22 mouse cellular contexts compared by ENCODE assay signal in the genomic region with DNA sequence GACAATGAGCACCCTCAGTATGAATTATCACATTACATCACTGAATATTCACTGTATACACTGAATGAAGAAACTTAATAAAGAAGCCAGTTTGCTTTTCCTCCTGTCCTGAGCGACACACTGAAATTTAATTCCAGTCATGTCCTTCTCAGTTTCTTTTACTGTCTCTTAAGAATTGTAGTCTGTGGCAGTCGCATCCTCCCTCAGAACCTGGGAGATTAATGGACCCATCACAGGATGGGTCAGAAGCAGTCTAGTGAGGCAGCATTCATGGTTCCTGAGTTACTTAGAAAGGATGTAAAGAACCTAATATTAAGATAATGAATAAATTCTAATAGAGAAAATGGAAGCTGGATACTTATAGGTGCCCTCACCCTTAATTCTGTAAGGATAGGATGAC.
A peak's percentile ranks its signal among the peaks of the same experiment; 100 is the strongest.
DNase-seq lines count a peak whose midpoint lies in the region; ATAC-seq and TF ChIP-seq lines count a peak whose summit lies in the region.
"Had no signal": no experiment of that assay in that cellular context is flagged by ENCODE, and none has a peak within 500 bp of the region (broad histone marks: within the 10 kb centered on the region; RNA-seq: fewer than 3 reads in every experiment).

No protein-coding gene starts in this region.

- H3K27me3 ChIP-seq in kidney, embryonic 14.5 days (ENCODE audit: control insufficient read depth, insufficient read depth, low read length): no peaks in the 10 kb centered on the region
- no peaks in the 10 kb centered on the region for H3K27me3 ChIP-seq in kidney, embryonic 15.5 days
- no peaks in the 10 kb centered on the region for H3K27me3 ChIP-seq in kidney, embryonic 16.5 days (ENCODE audit: insufficient read depth, low read length)
- H3K27me3 ChIP-seq in kidney, postnatal 0 days (ENCODE audit: insufficient read depth, low read length): no peaks in the 10 kb centered on the region
- H3K27me3 ChIP-seq: CH12.LX, Patski had no signal

- no peak overlapping the region for H3K4me3 ChIP-seq in kidney, embryonic 14.5 days (ENCODE audit: low read length)
- no peak overlapping the region for H3K4me3 ChIP-seq in kidney, embryonic 15.5 days (replicated peaks)
- no peak overlapping the region for H3K4me3 ChIP-seq in kidney, embryonic 16.5 days (ENCODE audit: low read length)
- no peak overlapping the region for H3K4me3 ChIP-seq in kidney, postnatal 0 days (replicated peaks; ENCODE audit: low read depth, low read length)

- H3K36me3 ChIP-seq in kidney, embryonic 14.5 days (ENCODE audit: control insufficient read depth, insufficient read depth, low read length): no peaks in the 10 kb centered on the region
- H3K36me3 ChIP-seq in kidney, embryonic 15.5 days: no peaks in the 10 kb centered on the region
- H3K36me3 ChIP-seq in kidney, embryonic 16.5 days (ENCODE audit: insufficient read depth, low read length): no peaks in the 10 kb centered on the region
- no peaks in the 10 kb centered on the region for H3K36me3 ChIP-seq in kidney, postnatal 0 days (ENCODE audit: insufficient read depth, low read length)
- H3K36me3 ChIP-seq: G1E had no signal

- H3K27ac ChIP-seq in kidney, embryonic 14.5 days (ENCODE audit: low read depth, low read length): no peak overlapping the region
- no peak overlapping the region for H3K27ac ChIP-seq in kidney, embryonic 15.5 days
- H3K27ac ChIP-seq in kidney, embryonic 16.5 days (ENCODE audit: low read length): no peak overlapping the region
- no peak overlapping the region for H3K27ac ChIP-seq in kidney, postnatal 0 days

- H3K9me3 ChIP-seq in kidney, embryonic 14.5 days (ENCODE audit: control insufficient read depth, low read length): no peaks in the 10 kb centered on the region
- H3K9me3 ChIP-seq in kidney, embryonic 15.5 days (replicated peaks): no peaks in the 10 kb centered on the region
- H3K9me3 ChIP-seq in kidney, embryonic 16.5 days (ENCODE audit: low read length): no peaks in the 10 kb centered on the region
- no peaks in the 10 kb centered on the region for H3K9me3 ChIP-seq in kidney, postnatal 0 days (replicated peaks; ENCODE audit: low read length)
- H3K9me3 ChIP-seq: G1E had no signal

- H3K9ac ChIP-seq in kidney, embryonic 14.5 days (ENCODE audit: low read depth, low read length): no peak overlapping the region
- H3K9ac ChIP-seq in kidney, embryonic 15.5 days: no peak overlapping the region
- H3K9ac ChIP-seq in kidney, embryonic 16.5 days (replicated peaks; ENCODE audit: low read length): no peak overlapping the region
- no peak overlapping the region for H3K9ac ChIP-seq in kidney, postnatal 0 days (ENCODE audit: low read depth, low read length)

- ATAC-seq in kidney, embryonic 14.5 days (ENCODE audit: low FRiP score, low TSS enrichment): peak; percentile 77
- ATAC-seq in kidney, embryonic 15.5 days (replicated peaks; ENCODE audit: low FRiP score): peak; percentile 74
- ATAC-seq in kidney, embryonic 16.5 days (ENCODE audit: low FRiP score, low TSS enrichment): peak; percentile 58; the same call in 1 of the 2 replicates
- ATAC-seq in kidney, postnatal 0 days (replicated peaks; ENCODE audit: low FRiP score, low read depth): no peak
- ATAC-seq: activated CD4-positive, CD25-positive, alpha-beta regulatory T cell, adult 4 months; CD4-positive, CD25-positive, alpha-beta regulatory T cell, adult 4 months; Patski had no signal

- H3K4me1 ChIP-seq in kidney, embryonic 14.5 days (ENCODE audit: control insufficient read depth, insufficient read depth, low read length): no peaks in the 10 kb centered on the region
- H3K4me1 ChIP-seq in kidney, embryonic 15.5 days: peaks cover 5% of the 10 kb centered on the region; the same call in 1 of the 2 replicates
- H3K4me1 ChIP-seq in kidney, embryonic 16.5 days (ENCODE audit: insufficient read depth, low read length): no peaks in the 10 kb centered on the region
- H3K4me1 ChIP-seq in kidney, postnatal 0 days (replicated peaks; ENCODE audit: insufficient read depth, low read length): no peaks in the 10 kb centered on the region

- H3K4me2 ChIP-seq in kidney, embryonic 14.5 days (replicated peaks; ENCODE audit: low read depth, low read length): no peak overlapping the region
- H3K4me2 ChIP-seq in kidney, embryonic 15.5 days: no peak overlapping the region
- H3K4me2 ChIP-seq in kidney, embryonic 16.5 days (replicated peaks; ENCODE audit: low read depth, low read length): no peak overlapping the region
- H3K4me2 ChIP-seq in kidney, postnatal 0 days (ENCODE audit: low read length): no peak overlapping the region

- 39% methylated on average over 2 of the region's 2 CpGs for WGBS in kidney, embryonic 14.5 days
- 36% methylated on average over 2 of the region's 2 CpGs for WGBS in kidney, embryonic 15.5 days
- WGBS in kidney, embryonic 16.5 days: 33% methylated on average over 2 of the region's 2 CpGs
- 37% methylated on average over 2 of the region's 2 CpGs for WGBS in kidney, postnatal 0 days

- no peak for TF ChIP-seq CTCF in kidney, postnatal 0 days (IDR thresholded peaks at IDR 0.05; ENCODE audit: low read depth)

- no peak for DNase-seq in kidney, postnatal 25 days
- no peak for DNase-seq in kidney, postnatal 10 days
- no peak for DNase-seq in kidney, postnatal 14 days
- peak; percentile 70 for DNase-seq in kidney, postnatal 0 days (ENCODE audit: low spot score)
- DNase-seq in kidney, adult 9 months: no peak
- DNase-seq: adrenal gland, adult 2 months; adrenal gland, adult 8-10 months; adrenal gland, postnatal 10 days; adrenal gland, postnatal 14 days; adrenal gland, postnatal 25 days; adrenal gland, postnatal 36 days; B cell, adult 2 months; cerebellum, adult 11 months; cerebellum, adult 11-12 months had no signal
